ENCODE assay signal across 21 mouse cellular contexts in genomic region chr3:158552105-158552504, GRCm38 (mm10). TPM values are rescaled to one million over a fixed set of nuclear protein-coding genes. Genes with fewer than 3 reads are reported as not detected.
DNase-seq lines count a peak whose midpoint lies in the region; TF ChIP-seq lines count a peak whose summit lies in the region.
"Had no signal": no experiment of that assay in that cellular context is flagged by ENCODE, and none has a peak within 500 bp of the region (broad histone marks: within the 10 kb centered on the region; RNA-seq: fewer than 3 reads in every experiment).

No protein-coding gene starts in this region.

- intact Hi-C loops in left cerebral cortex, adult 2 months (cut with DNase I): loop anchor here (10.0 kb wide), 2 partner anchors 147 to 347 kb away; no protein-coding TSS in a partner anchor
- intact Hi-C loops in left cerebral cortex, postnatal 4 days (cut with DNase I): loop anchor here (10.0 kb wide), 1 partner anchor 377 kb away; no protein-coding TSS in a partner anchor

- TF ChIP-seq CTCF in left cerebral cortex, adult 2 months (IDR thresholded peaks at IDR 0.05): no peak

- H3K4me3 ChIP-seq in left cerebral cortex, adult 2 months: no peak overlapping the region
- H3K4me3 ChIP-seq: forebrain, embryonic 10.5 days; heart, embryonic 13.5 days; limb, embryonic 10.5 days; midbrain, embryonic 13.5 days; neural tube, embryonic 15.5 days had no signal

- DNase-seq in left cerebral cortex, adult 2 months (ENCODE audit: extremely low spot score in 1 of 2, low spot score in 2 of 2): peak; percentile 32 to 40
- no peak for DNase-seq in left cerebral cortex, postnatal 4 days
- DNase-seq in frontal cortex, adult 2 months (ENCODE audit: extremely low spot score in 1 of 2, low spot score in 1 of 2): peak; percentile 69 to 70
- peak; percentile 24 to 70 for DNase-seq in layer of hippocampus, postnatal 14 days (ENCODE audit: low spot score in 2 of 2)
- peak; percentile 88 for DNase-seq in telencephalon, adult 2 months (ENCODE audit: low read depth, low spot score)
- no peak for DNase-seq in lung, postnatal 4 days
- DNase-seq in lung, postnatal 36 days: no peak
- DNase-seq: adrenal gland, postnatal 25 days; cerebellum, adult 8-10 months; heart, postnatal 36 days; lung, adult 2 months; thymus, postnatal 4 days had no signal

- H3K27ac ChIP-seq in left cerebral cortex, adult 2 months: no peak overlapping the region
- H3K27ac ChIP-seq: forebrain, embryonic 10.5 days; heart, embryonic 13.5 days; kidney, postnatal 0 days; limb, embryonic 10.5 days; macrophage; midbrain, embryonic 13.5 days; neural tube, embryonic 15.5 days had no signal

RNA-seq across cellular contexts. Expression of gene Lrrc7, which starts 9.9 kb away (rescaled TPM):
- total RNA-seq in left cerebral cortex, adult 2 months (2021): 100 to 1,000 TPM; 118 to 126 TPM
- 10 to 100 TPM; 84.8 to 94.0 TPM for total RNA-seq in left cerebral cortex, postnatal 4 days (2021)
- 19.6 and 19.9 TPM in 2 replicates for polyA plus RNA-seq in frontal cortex, adult 2 months (2012; rRNA removed)
- 100 to 1,000 TPM; 109 to 125 TPM for total RNA-seq in layer of hippocampus, postnatal 14 days (2021)
- total RNA-seq: granulocyte monocyte progenitor cell, adult 5-6 weeks; heart, postnatal 36 days had no signal
- polyA plus RNA-seq: C2C12; lung, adult 2 months; macrophage had no signal

Comparison
In these comparisons a context has a peak if more than half of its experiments do, and no peak if none do; other contexts are left out.
1. DNase-seq: peak in left cerebral cortex, adult 2 months (2 of 2), frontal cortex, adult 2 months (2 of 2), layer of hippocampus, postnatal 14 days (2 of 2) and telencephalon, adult 2 months (single experiment); none in left cerebral cortex, postnatal 4 days (single experiment), lung, postnatal 4 days (0 of 2) and lung, postnatal 36 days (single experiment).